Mouse (Mus musculus) limb, embryonic 14.5 days (tissue): ENCODE results near the gene B4galnt4. TPM values are rescaled to one million over a fixed set of nuclear protein-coding genes. Genes with fewer than 3 reads are reported as not detected.
"Not testable (repeated sequence)": the region's sequence is repeated elsewhere in the genome, so short reads cannot be mapped to it uniquely, and the experiment has no call there.

ENCODE experiments used
- ATAC-seq: fragments of 200-750 bp; cut with Nextera tagmentation; 2 replicates; pipeline ENCODE4 v1.8.0; 2017; ENCODE audit warnings: low read depth, moderate number of reproducible peaks, moderate TSS enrichment; ENCODE audit not compliant: low FRiP score
- DNase-seq: peaks from one replicate; pipeline ENCODE4 v3.0.0-alpha.2; 2015; ENCODE audit warnings: low spot score
- H3K27ac ChIP-seq: fragments of 300-500 bp; sonication (generic); replicated peaks from 2 replicates; pipeline ENCODE4 v1.5.1; 2014; ENCODE audit warnings: low read depth, mild to moderate bottlenecking, low read length, moderate library complexity, mixed read lengths
- H3K27me3 ChIP-seq: fragments of 300-500 bp; sonication (generic); 2 replicates; pipeline ENCODE4 v1.6.1; 2014; ENCODE audit warnings: low read length, mixed read lengths; ENCODE audit not compliant: control insufficient read depth, insufficient read depth
- H3K36me3 ChIP-seq: fragments of 300-500 bp; sonication (generic); 2 replicates; pipeline ENCODE4 v1.6.1; 2014; ENCODE audit warnings: mild to moderate bottlenecking, low read length, moderate library complexity, mixed read lengths; ENCODE audit not compliant: control insufficient read depth, insufficient read depth
- H3K4me1 ChIP-seq: fragments of 300-500 bp; sonication (generic); 2 replicates; pipeline ENCODE4 v1.6.1; 2014; ENCODE audit warnings: antibody characterized with exemption, low read length, mixed read lengths; ENCODE audit not compliant: control insufficient read depth, insufficient read depth
- H3K4me2 ChIP-seq: fragments of 300-500 bp; sonication (generic); replicated peaks from 2 replicates; pipeline ENCODE4 v1.6.1; 2014; ENCODE audit warnings: low read depth, mild to moderate bottlenecking, low read length, moderate library complexity; ENCODE audit not compliant: severe bottlenecking
- H3K4me3 ChIP-seq: fragments of 300-500 bp; sonication (generic); replicated peaks from 2 replicates; pipeline ENCODE4 v1.5.1; 2014; ENCODE audit warnings: low read length
- H3K9ac ChIP-seq: fragments of 300-500 bp; sonication (generic); 2 replicates; pipeline ENCODE4 v1.6.1; 2014; ENCODE audit warnings: mild to moderate bottlenecking, low read depth, low read length, moderate library complexity; ENCODE audit not compliant: severe bottlenecking
- H3K9me3 ChIP-seq: fragments of 300-500 bp; sonication (generic); 2 replicates; pipeline ENCODE4 v1.6.1; 2016; ENCODE audit warnings: low read length; ENCODE audit not compliant: control insufficient read depth
- POLR2A ChIP-seq: fragments of 200-500 bp; IDR thresholded peaks from 2 replicates; pipeline ENCODE4 v1.8.0; 2012; ENCODE audit warnings: inconsistent platforms, mild to moderate bottlenecking, moderate library complexity, borderline replicate concordance; ENCODE audit not compliant: insufficient read depth, insufficient read length; ENCODE audit errors: extremely low read depth
- WGBS: fragments of 180-500 bp; shearing (Covaris S2); extraction: QIAGEN DNeasy Blood & Tissue Kit; methylation state at CpG from one replicate; pipeline ENCODE4 v1.1.7; 2014; 5-methylcytosine and 5-hydroxymethylcytosine counted together
- polyA plus RNA-seq, 2 experiments: library from polyadenylated mRNA; depleted of rRNA in 1 of 2; stranded (reverse) in 1 of 2; unstranded in 1 of 2; fragments of >200 nt; fragmentation: Nextera tagmentation in 1 of 2; extraction: Ambion mirVana in 1 of 2; gene quantifications; 2 replicates each; pipeline versions ENCODE4 v1.2.1 to v1.2.3; 2012 to 2014

B4galnt4 gene
- polyA plus RNA-seq, 2 experiments, result 12.3 to 46.5 TPM

DNA sequence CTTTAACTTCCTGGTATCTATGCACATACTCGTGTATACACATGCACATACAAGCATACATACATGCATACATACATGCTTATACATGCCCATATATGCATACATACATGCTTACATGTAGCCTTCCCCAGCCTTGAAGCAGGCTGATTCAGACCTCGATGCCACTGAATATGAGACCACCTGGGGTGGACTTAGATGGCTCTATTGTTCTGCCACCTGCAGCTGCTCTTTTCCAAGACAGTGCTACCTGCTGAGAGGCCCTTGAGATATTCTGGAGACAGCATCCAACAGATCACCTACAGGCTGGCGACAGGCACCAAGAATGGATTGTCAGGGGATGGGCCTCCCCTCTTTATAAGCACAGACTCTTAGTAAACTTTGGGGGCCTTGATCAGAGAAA is 30.5 kb upstream of the B4galnt4 start:
- Histone ChIP-seq H3K9ac (no peak overlapping the region), H3K9me3 (no peaks in the 10 kb centered on the region), H3K27ac (no peak overlapping the region), H3K36me3 (no peaks in the 10 kb centered on the region), H3K4me1 (0 out of 2 replicates have a peak, but pooled peaks cover 3% of the 10 kb centered on the region), H3K4me2 (no peak overlapping the region), H3K4me3 (no peak overlapping the region), H3K27me3 (no peaks in the 10 kb centered on the region)
- 71% methylated on average over 3 of the region's 3 CpGs for WGBS
- DNase-seq (no peak), ATAC-seq (no peak)
- no peak for TF ChIP-seq POLR2A

GRCm38 (mm10) chr7:141032458-141033167 is 28.3 kb upstream of the B4galnt4 start:
- WGBS, result 71% methylated on average over 9 of the region's 9 CpGs
- Histone ChIP-seq H3K4me1 (0 out of 2 replicates have a peak, but pooled peaks cover 3% of the 10 kb centered on the region), H3K4me3 (no peak overlapping the region), H3K36me3 (no peaks in the 10 kb centered on the region), H3K9me3 (no peaks in the 10 kb centered on the region), H3K4me2 (no peak overlapping the region), H3K27ac (no peak overlapping the region), H3K9ac (no peak overlapping the region), H3K27me3 (no peaks in the 10 kb centered on the region)
- no peak for ATAC-seq
- TF ChIP-seq POLR2A, result no peak
- DNase-seq, result no peak

DNA sequence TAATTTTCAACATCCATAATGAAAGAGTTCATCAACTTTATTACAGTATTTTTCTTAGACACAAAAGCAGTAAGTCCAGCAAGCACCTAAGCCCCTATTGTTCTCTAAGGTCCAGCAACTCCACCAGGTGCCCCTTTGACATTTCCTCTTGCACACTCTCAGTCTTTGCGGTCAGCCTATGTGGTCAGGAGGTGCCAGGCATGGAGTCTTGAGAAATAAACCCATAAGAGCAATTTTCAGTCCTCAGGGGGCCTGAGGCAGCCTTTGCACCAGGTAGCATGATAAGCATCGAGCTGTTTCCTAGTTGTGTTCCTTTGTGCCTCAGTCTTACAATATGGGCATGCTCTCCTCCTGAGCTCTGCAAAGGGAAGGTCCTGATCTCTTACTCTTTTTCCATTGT is 24.3 kb upstream of the B4galnt4 start:
- not testable (repeated sequence) for ATAC-seq, DNase-seq

GRCm38 (mm10) chr7:141038090-141039032 is 22.5 kb upstream of the B4galnt4 start:
- Histone ChIP-seq H3K27ac (no peak overlapping the region), H3K36me3 (no peaks in the 10 kb centered on the region), H3K9ac (no peak overlapping the region), H3K9me3 (no peaks in the 10 kb centered on the region), H3K4me2 (no peak overlapping the region), H3K4me3 (no peak overlapping the region), H3K27me3 (no peaks in the 10 kb centered on the region), H3K4me1 (peaks cover 20% of the 10 kb centered on the region)
- WGBS, result 70% methylated on average over 20 of the region's 21 CpGs
- TF ChIP-seq POLR2A, result no peak
- DNase-seq, result no peak
- ATAC-seq, result no peak

More for the DNA sequence above, 24.3 kb upstream of the B4galnt4 start:
- not testable (repeated sequence) for H3K4me2 ChIP-seq, H3K36me3 ChIP-seq, H3K4me1 ChIP-seq, H3K4me3 ChIP-seq, H3K27ac ChIP-seq, H3K27me3 ChIP-seq, H3K9me3 ChIP-seq, H3K9ac ChIP-seq
- WGBS, result 78% methylated on average over 1 of the region's 2 CpGs

GRCm38 (mm10) chr7:141039386-141040107 is 21.4 kb upstream of the B4galnt4 start:
- Histone ChIP-seq H3K27me3 (no peaks in the 10 kb centered on the region), H3K27ac (no peak overlapping the region), H3K9ac (no peak overlapping the region), H3K9me3 (no peaks in the 10 kb centered on the region), H3K4me2 (no peak overlapping the region), H3K36me3 (no peaks in the 10 kb centered on the region), H3K4me1 (peaks cover 17% of the 10 kb centered on the region), H3K4me3 (no peak overlapping the region)
- DNase-seq (no peak), ATAC-seq (no peak)
- TF ChIP-seq POLR2A, result no peak
- WGBS, result 96% methylated on average over 4 of the region's 4 CpGs
